Mouse (Mus musculus) cortical plate, adult 2 months (tissue): Measurements from ENCODE around the gene Fkbp1a. TPM values are rescaled to one million over a fixed set of nuclear protein-coding genes. Genes with fewer than 3 reads are reported as not detected.
A peak's percentile ranks its signal among the peaks of the same experiment; 100 is the strongest.

Experiments used
- H3K27ac ChIP-seq: fragments of 200-500 bp; 2 replicates; pipeline ENCODE4 v1.5.1; 2012; ENCODE audit warnings: low read length, control low read depth, inconsistent platforms; ENCODE audit not compliant: insufficient read depth
- H3K4me1 ChIP-seq: fragments of 200-500 bp; 2 replicates; pipeline ENCODE4 v1.6.1; 2011; ENCODE audit warnings: low read length; ENCODE audit not compliant: control insufficient read depth, insufficient read depth
- H3K4me3 ChIP-seq: fragments of 200-500 bp; 2 replicates; pipeline ENCODE4 v1.5.1; 2011; ENCODE audit warnings: mild to moderate bottlenecking, low read length, control low read depth; ENCODE audit not compliant: insufficient read depth
- CTCF ChIP-seq: fragments of 200-500 bp; IDR thresholded peaks from 2 replicates; pipeline ENCODE4 v1.5.1; 2011; ENCODE audit warnings: mild to moderate bottlenecking, control low read depth, low read length; ENCODE audit not compliant: insufficient read depth; ENCODE audit errors: extremely low read depth
- POLR2A ChIP-seq: fragments of 200-500 bp; IDR thresholded peaks from 2 replicates; pipeline ENCODE4 v1.6.1; 2011; ENCODE audit warnings: mild to moderate bottlenecking, low read length, control low read depth; ENCODE audit not compliant: insufficient read depth; ENCODE audit errors: extremely low read depth
- polyA plus RNA-seq: library from polyadenylated mRNA; depleted of rRNA; stranded (reverse); fragments of >200 nt; gene quantifications from 2 replicates; pipeline ENCODE4 v1.2.3, GENCODE M21; 2012

The Fkbp1a gene
- polyA plus RNA-seq, 1 experiment, result 493 TPM

DNA sequence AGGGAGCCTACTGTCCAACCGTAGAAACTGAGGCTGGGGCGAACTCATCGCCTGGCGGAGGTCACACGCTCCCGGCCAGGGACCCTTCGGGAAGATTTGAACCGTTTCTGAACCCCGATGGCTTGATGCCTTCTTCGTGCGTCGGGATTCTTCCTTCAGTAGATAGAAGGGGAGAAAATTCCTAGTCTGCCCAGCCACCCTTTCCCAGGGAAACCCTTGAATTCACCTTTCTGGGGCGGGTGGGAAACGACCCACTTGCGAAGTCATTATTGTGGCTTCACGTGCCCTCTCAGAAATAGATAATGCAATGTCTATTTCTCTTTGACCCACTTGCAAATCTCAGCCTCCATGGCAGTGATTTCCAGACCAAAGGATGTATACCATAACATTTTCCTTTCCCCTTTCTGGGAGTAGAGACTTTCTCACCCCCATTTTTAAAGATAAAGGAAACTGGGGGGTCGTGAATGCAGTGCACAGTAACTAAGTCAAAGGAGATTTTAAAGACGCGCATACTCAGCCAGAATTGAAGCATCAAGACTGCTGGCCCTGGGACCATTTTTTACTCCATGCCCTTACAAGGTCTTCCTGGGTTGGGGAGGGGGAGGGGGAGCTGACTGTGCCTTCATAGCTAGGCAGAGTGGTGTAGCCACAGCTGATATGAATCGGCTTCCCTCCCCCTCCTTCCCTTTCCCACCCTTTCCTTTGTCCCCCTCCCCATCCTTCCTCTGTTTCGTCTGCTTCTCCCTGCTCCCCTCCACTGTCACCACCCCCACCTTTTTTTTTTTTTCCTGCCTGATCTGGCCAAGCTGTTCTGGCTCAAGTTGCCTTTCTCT is 996 bp downstream of the Fkbp1a start:
- peak overlapping the region; percentile 86 for H3K4me3 ChIP-seq
- TF ChIP-seq POLR2A (no peak), CTCF (no peak)
- peak overlapping the region; percentile 60 for H3K27ac ChIP-seq
- peaks cover 12% of the 10 kb centered on the region for H3K4me1 ChIP-seq

DNA sequence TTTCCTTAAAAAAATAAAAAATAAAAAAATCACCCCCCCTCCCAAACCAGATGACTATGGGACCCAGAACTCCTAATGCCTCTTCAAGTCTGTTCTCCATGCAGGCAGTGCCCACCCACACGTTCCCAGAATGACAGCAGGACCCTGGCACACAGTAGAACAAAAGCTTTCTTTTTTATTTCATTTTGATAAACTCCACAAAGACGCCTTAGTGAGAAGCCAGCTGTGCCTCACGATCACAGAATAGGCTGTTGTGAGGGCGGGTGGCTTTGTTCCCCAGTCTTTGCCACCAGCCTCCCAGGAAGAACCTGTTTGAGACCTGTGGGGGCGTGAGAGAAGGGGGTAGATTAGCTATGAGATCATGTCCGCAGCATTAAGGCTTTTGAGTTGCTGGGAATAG is 2.4 kb downstream of the Fkbp1a start:
- Histone ChIP-seq H3K4me1 (peaks cover 13% of the 10 kb centered on the region), H3K27ac (peak overlapping the region; percentile 47; the same call in 1 of the 2 replicates), H3K4me3 (peak overlapping the region; percentile 86)
- TF ChIP-seq POLR2A (no peak), CTCF (no peak)

DNA sequence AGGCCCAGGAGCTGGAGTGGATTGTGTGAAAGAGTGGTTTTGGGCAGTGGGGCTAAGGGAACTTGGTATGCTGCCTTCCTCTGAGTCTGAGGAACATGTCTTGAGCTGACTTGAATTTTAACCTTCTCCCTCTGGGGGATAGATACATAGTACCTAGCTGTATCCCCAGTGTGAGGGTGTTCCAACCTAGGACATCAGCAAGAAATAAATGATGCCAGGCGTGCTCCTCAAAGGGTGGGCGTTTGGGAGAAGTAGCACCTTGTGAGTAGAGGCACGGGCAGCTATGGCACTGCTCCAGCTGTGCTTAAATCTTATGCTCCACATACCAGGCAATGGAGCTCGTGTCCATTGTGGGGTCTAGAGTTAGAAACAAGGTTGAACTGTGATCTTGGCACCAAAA is 4.3 kb downstream of the Fkbp1a start:
- H3K27ac ChIP-seq, result no peak overlapping the region
- no peak overlapping the region for H3K4me3 ChIP-seq
- H3K4me1 ChIP-seq, result peaks cover 17% of the 10 kb centered on the region
- TF ChIP-seq CTCF (no peak), POLR2A (no peak)

DNA sequence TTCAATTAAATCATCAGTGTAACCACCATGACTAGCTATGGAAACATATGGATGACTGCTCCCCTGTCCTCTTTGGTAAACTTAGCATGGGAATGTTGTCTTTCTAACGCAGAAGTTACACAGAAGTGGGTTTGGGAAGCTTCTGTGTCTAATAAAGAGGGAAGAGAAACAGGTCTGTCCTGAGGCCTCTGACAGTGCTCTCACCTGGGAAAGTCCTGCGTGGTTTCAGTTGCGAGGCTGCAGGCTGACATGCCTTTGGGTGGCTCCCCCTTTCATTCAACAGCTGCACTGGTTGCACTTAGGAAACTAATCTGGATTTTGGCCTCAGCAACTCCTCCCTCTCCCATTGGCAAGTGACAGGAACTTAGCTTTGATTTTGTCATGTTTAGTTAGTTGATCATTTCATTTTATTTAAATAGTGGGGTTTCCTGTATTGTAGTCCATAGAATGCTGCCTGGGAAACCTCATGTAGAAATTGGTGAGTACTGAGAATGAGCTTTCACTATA is 7.4 kb downstream of the Fkbp1a start:
- H3K4me3 ChIP-seq, result no peak overlapping the region
- H3K27ac ChIP-seq, result no peak overlapping the region
- peaks cover 20% of the 10 kb centered on the region for H3K4me1 ChIP-seq
- TF ChIP-seq CTCF, result no peak
- no peak for TF ChIP-seq POLR2A

DNA sequence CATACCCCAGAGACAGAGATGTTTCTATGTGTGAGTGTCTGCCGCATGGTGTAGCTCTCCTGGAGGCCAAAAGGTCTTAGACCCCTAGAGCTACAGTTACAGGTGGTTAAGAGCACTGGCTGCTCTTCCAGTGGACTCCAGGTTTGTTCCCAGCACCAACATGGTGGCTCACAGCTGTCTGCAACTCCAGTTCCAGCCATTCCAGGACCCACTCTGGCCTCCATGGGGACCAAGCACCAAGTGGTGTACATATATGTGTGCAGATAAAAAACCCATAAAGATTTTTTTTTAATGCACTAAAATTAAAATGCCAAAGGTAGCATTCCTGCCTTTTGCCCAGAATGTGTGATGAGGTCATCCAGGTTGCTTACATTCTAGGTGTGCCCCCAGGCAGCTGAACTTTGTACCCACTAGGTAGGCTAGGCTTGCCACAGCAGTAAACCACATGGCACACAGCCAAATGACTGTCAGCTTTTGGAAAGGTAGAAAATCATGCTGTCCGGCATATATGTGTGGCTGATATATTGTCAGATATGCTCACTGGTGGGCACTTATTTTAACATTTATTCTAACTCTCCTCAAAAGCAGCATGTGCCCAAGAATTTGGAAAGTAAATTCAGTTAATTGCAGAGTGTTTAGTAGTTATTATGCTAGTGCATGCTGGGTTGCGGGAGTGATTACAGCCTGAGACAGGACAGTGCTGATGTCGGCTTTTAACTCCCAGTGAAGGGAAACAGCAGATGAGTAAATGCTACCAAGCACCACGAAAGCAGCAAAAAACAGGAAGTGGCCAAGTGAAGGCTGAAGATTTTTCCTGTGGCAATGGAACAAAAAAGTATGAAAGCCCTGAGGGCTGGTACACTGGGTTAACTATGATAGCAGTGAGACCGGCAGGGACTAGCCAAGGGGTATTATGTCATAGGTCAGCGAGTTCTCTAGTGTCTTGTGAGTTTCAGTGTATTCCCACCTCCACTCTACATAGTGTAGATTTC is 20.9 kb downstream of the Fkbp1a start:
- Histone ChIP-seq H3K27ac (no peak overlapping the region), H3K4me3 (no peak overlapping the region), H3K4me1 (no peaks in the 10 kb centered on the region; the same call in 1 of the 2 replicates)
- no peak for TF ChIP-seq CTCF
- no peak for TF ChIP-seq POLR2A

DNA sequence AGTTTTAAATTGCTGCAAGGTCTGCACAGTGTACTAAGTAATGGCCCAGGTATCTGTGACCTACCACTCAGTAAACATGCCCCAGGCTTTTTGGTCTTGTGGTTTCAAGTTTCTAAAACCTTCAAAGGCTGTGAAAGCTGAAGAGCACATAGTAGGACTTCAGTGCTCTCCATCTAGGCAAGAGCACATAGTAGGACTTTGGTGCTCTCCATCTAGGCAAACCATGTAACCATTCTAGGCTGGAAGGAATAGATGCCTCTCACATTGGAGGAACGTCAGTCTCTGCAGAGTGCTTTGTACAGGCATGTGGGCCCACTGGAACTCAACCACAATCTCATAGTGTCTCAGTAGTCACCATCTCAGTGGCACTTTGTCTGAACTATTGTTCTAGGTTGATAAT is 21.7 kb downstream of the Fkbp1a start:
- Histone ChIP-seq H3K4me1 (no peaks in the 10 kb centered on the region; the same call in 1 of the 2 replicates), H3K4me3 (no peak overlapping the region), H3K27ac (no peak overlapping the region)
- TF ChIP-seq CTCF, result no peak
- TF ChIP-seq POLR2A, result no peak

DNA sequence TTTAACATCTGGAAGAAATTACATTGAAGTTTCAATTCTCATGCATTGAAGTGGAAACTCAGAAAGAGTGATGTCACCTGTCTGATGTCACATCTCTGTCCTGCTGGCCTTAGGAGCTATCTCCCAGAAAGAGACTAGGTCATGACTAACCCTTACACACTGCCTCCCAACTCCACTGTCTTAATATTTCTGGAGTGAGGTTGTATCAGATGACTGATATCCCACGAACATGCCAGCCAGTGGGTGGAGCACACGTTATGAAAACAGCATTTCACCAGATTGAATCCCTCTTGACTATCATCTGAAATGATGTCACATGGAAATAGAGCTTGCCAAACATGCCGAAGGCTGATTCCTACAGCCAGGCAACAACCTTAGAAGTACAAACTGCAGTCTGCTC is 22.7 kb downstream of the Fkbp1a start:
- Histone ChIP-seq H3K4me3 (no peak overlapping the region), H3K27ac (no peak overlapping the region), H3K4me1 (no peaks in the 10 kb centered on the region; the same call in 1 of the 2 replicates)
- TF ChIP-seq POLR2A (no peak), CTCF (no peak)

DNA sequence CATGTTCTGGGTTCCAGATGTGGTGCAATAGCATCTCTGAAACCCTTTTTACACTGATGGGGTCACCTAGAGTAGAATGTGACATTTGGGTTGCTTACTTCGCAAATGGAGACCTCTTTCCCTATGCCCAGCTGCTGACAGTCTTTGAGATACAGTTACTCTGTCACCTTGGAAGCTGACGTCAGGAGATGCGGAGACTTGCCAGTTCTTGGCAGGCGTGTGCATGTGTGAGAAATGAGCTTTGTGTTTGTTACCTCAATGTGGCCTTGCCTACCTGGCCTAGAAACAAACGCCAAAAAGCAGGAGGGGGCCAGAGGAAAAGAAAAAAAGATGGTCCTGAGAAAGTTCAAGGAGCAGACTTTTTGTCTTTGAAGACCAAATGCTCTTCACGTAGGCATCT is 24.6 kb downstream of the Fkbp1a start:
- Histone ChIP-seq H3K4me1 (no peaks in the 10 kb centered on the region; the same call in 1 of the 2 replicates), H3K27ac (no peak overlapping the region), H3K4me3 (no peak overlapping the region)
- TF ChIP-seq CTCF (no peak), POLR2A (no peak)

DNA sequence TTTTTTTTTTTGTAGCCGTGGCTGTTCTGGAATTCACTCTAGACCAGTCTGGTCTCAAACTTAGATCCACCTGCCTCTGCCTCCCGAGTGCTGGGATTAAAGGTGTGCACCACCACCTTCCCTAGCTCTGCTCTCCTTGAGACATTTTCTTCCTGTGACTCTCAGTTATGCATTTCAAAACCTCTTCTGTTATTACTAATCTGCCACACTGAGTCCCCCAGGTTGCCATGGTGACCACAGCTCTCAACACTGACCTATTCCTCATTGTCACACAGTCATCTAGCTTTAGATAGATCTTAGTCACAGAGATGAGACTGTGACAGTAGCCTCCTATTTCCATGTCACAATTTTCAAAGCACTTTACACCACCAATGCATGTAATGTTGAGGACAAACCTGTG is 27.2 kb downstream of the Fkbp1a start:
- peaks cover 4% of the 10 kb centered on the region; the same call in 1 of the 2 replicates for H3K4me1 ChIP-seq
- H3K4me3 ChIP-seq, result no peak overlapping the region
- H3K27ac ChIP-seq, result no peak overlapping the region
- TF ChIP-seq POLR2A, result no peak
- TF ChIP-seq CTCF, result no peak

DNA sequence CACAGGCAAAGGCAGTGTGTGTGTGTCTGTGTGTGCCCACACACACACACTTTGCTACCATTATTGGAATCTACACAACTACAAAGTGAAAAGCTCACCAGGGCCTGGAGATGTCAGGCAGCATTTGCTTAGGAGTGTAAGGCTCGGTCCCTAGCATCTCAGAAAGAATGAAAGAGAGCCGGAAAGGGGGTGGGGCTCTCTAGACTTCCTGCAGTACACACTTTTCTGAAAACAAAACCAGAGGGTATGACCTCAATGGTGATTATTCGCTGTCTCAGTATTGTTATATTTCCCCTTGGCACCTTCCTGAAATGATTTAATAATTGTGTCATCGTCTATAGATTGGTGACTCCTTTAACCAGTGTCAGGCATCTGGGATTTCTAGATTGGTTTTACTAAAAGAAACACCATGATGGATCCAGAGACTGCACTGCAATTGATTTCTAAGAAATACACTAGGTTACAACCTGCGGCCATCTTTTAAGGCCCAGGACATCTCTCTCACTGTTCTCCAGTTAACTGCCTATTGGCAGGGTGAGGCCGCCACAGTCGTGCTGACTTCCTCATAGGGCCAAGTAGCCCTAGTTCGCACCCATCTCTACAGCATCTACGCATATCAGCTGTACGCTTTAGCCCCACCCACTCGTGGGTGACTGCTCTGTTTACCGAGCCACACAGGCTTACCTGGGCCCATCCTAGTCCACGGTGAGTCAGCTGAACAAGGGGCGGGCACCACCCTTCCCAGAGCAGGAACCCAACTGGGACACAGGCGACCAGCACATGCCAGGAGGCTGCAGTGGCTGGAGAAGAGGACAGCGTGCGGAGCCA is 29.8 kb downstream of the Fkbp1a start, which contains the start of gene Sdcbp2:
Sdcbp2 (plus strand) TSS at position 750 of the 828 bp plus-strand sequence.
- Histone ChIP-seq H3K4me3 (no peak within 1 kb of the TSS), H3K27ac (no peak within 1 kb of the TSS; the same call in 1 of the 2 replicates), H3K4me1 (peaks cover 8% of the 10 kb centered on the region; the same call in 1 of the 2 replicates)
- TF ChIP-seq POLR2A (no peak), CTCF (no peak)
